Mouse (Mus musculus) intestine, embryonic 15.5 days (tissue): ENCODE results near the gene Ism1. TPM values are rescaled to one million over a fixed set of nuclear protein-coding genes. Genes with fewer than 3 reads are reported as not detected.

Experiments used
- ATAC-seq: fragments of 200-750 bp; cut with Nextera tagmentation; 2 replicates; pipeline ENCODE4 v1.8.0; 2017; ENCODE audit warnings: moderate TSS enrichment, moderate library complexity
- H3K27ac ChIP-seq: fragments of 300-500 bp; sonication (generic); 2 replicates; pipeline ENCODE4 v1.5.1; 2015; ENCODE audit warnings: mild to moderate bottlenecking, inconsistent platforms
- H3K27me3 ChIP-seq: fragments of 300-500 bp; sonication (generic); replicated peaks from 2 replicates; pipeline ENCODE4 v1.6.1; 2015; ENCODE audit warnings: inconsistent platforms
- H3K36me3 ChIP-seq: fragments of 300-500 bp; sonication (generic); 2 replicates; pipeline ENCODE4 v1.6.1; 2015; ENCODE audit warnings: inconsistent platforms
- H3K4me1 ChIP-seq: fragments of 300-500 bp; sonication (generic); replicated peaks from 2 replicates; pipeline ENCODE4 v1.6.1; 2015; ENCODE audit warnings: inconsistent platforms
- H3K4me2 ChIP-seq: fragments of 300-500 bp; sonication (generic); replicated peaks from 2 replicates; pipeline ENCODE4 v1.6.1; 2015; ENCODE audit warnings: mild to moderate bottlenecking, inconsistent platforms
- H3K4me3 ChIP-seq: fragments of 300-500 bp; sonication (generic); replicated peaks from 2 replicates; pipeline ENCODE4 v1.5.1; 2015; ENCODE audit warnings: inconsistent platforms
- H3K9ac ChIP-seq: fragments of 300-500 bp; sonication (generic); 2 replicates; pipeline ENCODE4 v1.6.1; 2015; ENCODE audit warnings: inconsistent platforms
- H3K9me3 ChIP-seq: fragments of 300-500 bp; sonication (generic); 2 replicates; pipeline ENCODE4 v1.6.1; 2016; ENCODE audit warnings: inconsistent platforms
- WGBS: fragments of 180-500 bp; shearing (Covaris S2); methylation state at CpG from one replicate; pipeline ENCODE4 v1.1.7; 2015; 5-methylcytosine and 5-hydroxymethylcytosine counted together
- polyA plus RNA-seq: library from polyadenylated mRNA; unstranded; fragments of >200 nt; fragmentation: Nextera tagmentation; extraction: Ambion mirVana; gene quantifications from 2 replicates; pipeline ENCODE4 v1.2.1, GENCODE M21; 2015

The Ism1 gene
- polyA plus RNA-seq, 1 experiment from 2014 or later = 0.54 TPM

GRCm38 (mm10) chr2:139682540-139682939 lies 4.6 kb downstream of the Ism1 start:
- Histone ChIP-seq H3K4me3 (no peak overlapping the region), H3K27me3 (peaks cover 5% of the 10 kb centered on the region; the same call in 1 of the 2 replicates), H3K9me3 (no peaks in the 10 kb centered on the region), H3K4me1 (0 out of 2 replicates have a peak, but pooled peaks cover under 1% of the 10 kb centered on the region), H3K36me3 (no peaks in the 10 kb centered on the region), H3K27ac (no peak overlapping the region), H3K9ac (no peak overlapping the region), H3K4me2 (no peak overlapping the region)
- WGBS = 67% methylated on average over 3 of the region's 3 CpGs
- no peak for ATAC-seq

- 86% methylated on average over 1 of the region's 1 CpGs for WGBS
- H3K9ac ChIP-seq = no peak overlapping the region
- ATAC-seq = no peak
- H3K4me2 ChIP-seq = no peak overlapping the region
- no peaks in the 10 kb centered on the region for H3K27me3 ChIP-seq
- H3K4me1 ChIP-seq = no peaks in the 10 kb centered on the region
- H3K36me3 ChIP-seq = no peaks in the 10 kb centered on the region
- H3K27ac ChIP-seq = no peak overlapping the region
- H3K9me3 ChIP-seq = no peaks in the 10 kb centered on the region
- no peak overlapping the region for H3K4me3 ChIP-seq
These were observed 11.5 kb downstream of the Ism1 start for GRCm38 (mm10) chr2:139689442-139690003.

- Histone ChIP-seq H3K4me1 (no peaks in the 10 kb centered on the region), H3K27ac (no peak overlapping the region), H3K27me3 (no peaks in the 10 kb centered on the region), H3K9ac (no peak overlapping the region), H3K9me3 (no peaks in the 10 kb centered on the region), H3K36me3 (no peaks in the 10 kb centered on the region), H3K4me3 (no peak overlapping the region), H3K4me2 (no peak overlapping the region)
- no peak for ATAC-seq
- 91% methylated on average over 3 of the region's 3 CpGs for WGBS
These were observed 15.5 kb downstream of the Ism1 start for GRCm38 (mm10) chr2:139693521-139693920.

- Histone ChIP-seq H3K36me3 (no peaks in the 10 kb centered on the region), H3K4me2 (no peak overlapping the region), H3K27ac (no peak overlapping the region), H3K9me3 (no peaks in the 10 kb centered on the region), H3K9ac (no peak overlapping the region), H3K4me1 (no peaks in the 10 kb centered on the region), H3K27me3 (no peaks in the 10 kb centered on the region), H3K4me3 (no peak overlapping the region)
- WGBS = 83% methylated on average over 5 of the region's 5 CpGs
- no peak for ATAC-seq
These were observed 16.7 kb downstream of the Ism1 start for GRCm38 (mm10) chr2:139694638-139695037.

- no peak overlapping the region for H3K4me2 ChIP-seq
- no peak for ATAC-seq
- no peaks in the 10 kb centered on the region for H3K9me3 ChIP-seq
- no peak overlapping the region for H3K4me3 ChIP-seq
- H3K4me1 ChIP-seq = no peaks in the 10 kb centered on the region
- no peaks in the 10 kb centered on the region for H3K27me3 ChIP-seq
- H3K27ac ChIP-seq = no peak overlapping the region
- no peaks in the 10 kb centered on the region for H3K36me3 ChIP-seq
- WGBS = 54% methylated on average over 2 of the region's 2 CpGs
- H3K9ac ChIP-seq = no peak overlapping the region
These were observed 18.6 kb downstream of the Ism1 start for GRCm38 (mm10) chr2:139696578-139696977.

- Histone ChIP-seq H3K9ac (no peak overlapping the region), H3K4me2 (no peak overlapping the region), H3K4me1 (no peaks in the 10 kb centered on the region), H3K27ac (no peak overlapping the region), H3K9me3 (no peaks in the 10 kb centered on the region), H3K36me3 (no peaks in the 10 kb centered on the region), H3K27me3 (no peaks in the 10 kb centered on the region), H3K4me3 (no peak overlapping the region)
- no peak for ATAC-seq
- 85% methylated on average over 1 of the region's 1 CpGs for WGBS
These were observed 22.6 kb downstream of the Ism1 start for GRCm38 (mm10) chr2:139700609-139701008.

DNA sequence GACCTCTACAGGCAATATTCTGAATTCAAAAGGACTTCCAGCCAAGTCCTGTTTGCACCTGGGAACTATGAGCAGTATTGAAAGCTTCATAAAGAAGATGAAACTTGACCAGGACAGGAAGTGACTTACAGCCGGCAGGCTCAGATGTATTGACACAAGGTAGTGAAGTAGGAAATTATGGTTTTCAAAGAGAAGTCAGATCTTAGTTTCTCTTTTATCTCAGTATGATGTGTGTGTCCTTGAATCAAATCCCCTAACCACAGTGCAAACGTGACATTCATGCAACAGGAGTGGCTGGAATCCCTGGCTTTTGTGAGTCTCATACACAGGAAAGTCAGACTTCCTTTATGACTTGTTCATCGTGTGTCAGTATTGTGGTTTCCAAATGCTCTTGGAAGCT lies 27.0 kb downstream of the Ism1 start:
- Histone ChIP-seq H3K9ac (no peak overlapping the region), H3K9me3 (no peaks in the 10 kb centered on the region), H3K27ac (no peak overlapping the region), H3K4me3 (no peak overlapping the region), H3K4me1 (no peaks in the 10 kb centered on the region), H3K27me3 (no peaks in the 10 kb centered on the region), H3K4me2 (no peak overlapping the region), H3K36me3 (no peaks in the 10 kb centered on the region)
- ATAC-seq = no peak
- 63% methylated on average over 3 of the region's 3 CpGs for WGBS

GRCm38 (mm10) chr2:139708194-139708899 lies 30.4 kb downstream of the Ism1 start:
- Histone ChIP-seq H3K4me3 (no peak overlapping the region), H3K27ac (no peak overlapping the region), H3K9me3 (no peaks in the 10 kb centered on the region), H3K36me3 (no peaks in the 10 kb centered on the region), H3K9ac (no peak overlapping the region), H3K4me2 (no peak overlapping the region), H3K4me1 (no peaks in the 10 kb centered on the region), H3K27me3 (no peaks in the 10 kb centered on the region)
- ATAC-seq = no peak
- 68% methylated on average over 6 of the region's 6 CpGs for WGBS

DNA sequence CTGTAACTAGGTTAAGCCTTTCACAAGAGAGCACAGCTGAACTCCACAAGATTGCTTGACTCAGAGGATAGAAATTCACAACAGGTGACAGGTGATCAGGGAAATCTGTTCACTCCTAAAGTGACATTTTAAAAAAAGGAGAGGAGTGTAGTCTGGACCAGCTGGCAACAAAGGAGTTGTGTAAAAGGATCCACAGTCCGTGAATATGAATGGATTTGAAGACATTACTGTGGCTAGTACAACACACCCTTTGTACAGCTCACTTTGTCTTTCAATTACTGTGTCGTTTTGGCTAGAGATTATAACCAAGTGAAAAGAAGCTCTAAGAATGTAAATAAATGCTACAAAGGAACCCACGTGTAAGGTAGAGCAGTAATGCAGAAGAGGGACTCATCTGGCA lies 33.7 kb downstream of the Ism1 start:
- WGBS = 50% methylated on average over 3 of the region's 3 CpGs
- H3K36me3 ChIP-seq = no peaks in the 10 kb centered on the region
- no peak overlapping the region for H3K4me2 ChIP-seq

DNA sequence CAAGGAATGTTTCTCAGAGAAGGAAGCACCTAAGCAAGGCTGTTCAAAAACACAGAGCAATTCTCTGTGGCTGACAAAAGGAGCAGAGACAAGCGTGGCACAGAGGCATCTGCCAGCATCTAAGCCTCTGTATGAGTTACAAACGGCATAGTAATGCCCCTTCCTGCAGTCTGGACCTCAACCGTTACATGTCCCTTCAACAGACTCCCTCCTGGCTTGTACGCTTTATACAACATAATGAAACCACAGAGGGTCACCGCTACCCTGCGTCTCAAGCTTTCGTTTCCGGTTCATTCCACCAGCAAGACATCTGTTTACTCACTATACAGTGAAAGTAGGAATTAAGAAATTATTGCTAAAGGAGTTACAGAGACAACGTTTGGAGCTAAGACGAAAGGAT lies 34.1 kb downstream of the Ism1 start:
- no peak overlapping the region for H3K4me3 ChIP-seq
- no peak for ATAC-seq
- no peaks in the 10 kb centered on the region for H3K27me3 ChIP-seq
- H3K4me1 ChIP-seq = no peaks in the 10 kb centered on the region
- H3K9ac ChIP-seq = no peak overlapping the region
- no peak overlapping the region for H3K27ac ChIP-seq
- H3K4me2 ChIP-seq = no peak overlapping the region
- H3K36me3 ChIP-seq = no peaks in the 10 kb centered on the region
- no peaks in the 10 kb centered on the region for H3K9me3 ChIP-seq
- 84% methylated on average over 10 of the region's 10 CpGs for WGBS

More for the DNA sequence above, 33.7 kb downstream of the Ism1 start:
- no peak overlapping the region for H3K9ac ChIP-seq
- no peaks in the 10 kb centered on the region for H3K27me3 ChIP-seq
- ATAC-seq = no peak
- no peaks in the 10 kb centered on the region for H3K9me3 ChIP-seq
- no peak overlapping the region for H3K4me3 ChIP-seq
- no peaks in the 10 kb centered on the region for H3K4me1 ChIP-seq
- H3K27ac ChIP-seq = no peak overlapping the region

DNA sequence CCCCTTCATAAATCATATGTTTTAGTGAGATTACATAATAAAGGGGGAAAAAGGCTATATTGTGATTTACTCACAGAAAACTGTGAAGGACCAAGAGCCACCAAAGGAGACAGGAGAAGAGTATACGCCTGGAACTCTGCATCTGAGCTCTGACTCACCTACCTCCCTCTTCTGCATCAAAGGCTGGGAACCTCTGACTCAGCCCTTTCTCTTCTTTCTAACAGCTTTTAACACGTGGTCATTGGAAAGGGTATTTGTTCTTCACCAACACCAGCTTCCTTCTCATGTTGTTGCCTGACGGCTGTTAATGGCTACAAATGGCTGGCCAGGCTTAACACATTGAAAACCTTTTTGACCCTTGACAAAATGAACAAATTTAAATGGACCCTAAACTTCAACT lies 36.2 kb downstream of the Ism1 start:
- no peaks in the 10 kb centered on the region for H3K9me3 ChIP-seq
- no peaks in the 10 kb centered on the region for H3K4me1 ChIP-seq
- no peaks in the 10 kb centered on the region for H3K36me3 ChIP-seq
- H3K4me3 ChIP-seq = no peak overlapping the region
- 61% methylated on average over 3 of the region's 3 CpGs for WGBS
- ATAC-seq = no peak
- H3K27ac ChIP-seq = no peak overlapping the region
- H3K27me3 ChIP-seq = no peaks in the 10 kb centered on the region
- H3K4me2 ChIP-seq = no peak overlapping the region
- no peak overlapping the region for H3K9ac ChIP-seq

- Histone ChIP-seq H3K9me3 (no peaks in the 10 kb centered on the region), H3K27ac (no peak overlapping the region), H3K4me3 (no peak overlapping the region), H3K27me3 (no peaks in the 10 kb centered on the region), H3K9ac (no peak overlapping the region), H3K4me1 (no peaks in the 10 kb centered on the region), H3K36me3 (no peaks in the 10 kb centered on the region), H3K4me2 (no peak overlapping the region)
- 47% methylated on average over 1 of the region's 1 CpGs for WGBS
- ATAC-seq = no peak
These were observed 39.8 kb downstream of the Ism1 start for GRCm38 (mm10) chr2:139717772-139718171.

GRCm38 (mm10) chr2:139722700-139723099 lies 44.7 kb downstream of the Ism1 start:
- H3K4me3 ChIP-seq = no peak overlapping the region
- H3K4me2 ChIP-seq = no peak overlapping the region
- no peaks in the 10 kb centered on the region for H3K4me1 ChIP-seq
- H3K36me3 ChIP-seq = no peaks in the 10 kb centered on the region
- 4% methylated on average over 1 of the region's 1 CpGs for WGBS
- ATAC-seq = no peak
- H3K27me3 ChIP-seq = no peaks in the 10 kb centered on the region
- no peak overlapping the region for H3K9ac ChIP-seq
- no peak overlapping the region for H3K27ac ChIP-seq
- H3K9me3 ChIP-seq = no peaks in the 10 kb centered on the region
